Mouse (Mus musculus) G1E (cell line): ENCODE results near the gene Macrod2. TPM values are rescaled to one million over a fixed set of nuclear protein-coding genes. Genes with fewer than 3 reads are reported as not detected.

Experiments used
- ATAC-seq: 2 replicates; pipeline ENCODE4 v1.8.0; 2016; ENCODE audit warnings: mild to moderate bottlenecking; ENCODE audit not compliant: insufficient number of reproducible peaks, poor library complexity, low FRiP score, severe bottlenecking; ENCODE audit errors: extremely low read depth
- DNase-seq: peaks from one replicate; pipeline ENCODE4 v3.0.0; 2012; ENCODE audit warnings: low spot score
- H3K27me3 ChIP-seq: 2 replicates; pipeline ENCODE4 v1.6.1; 2012; ENCODE audit warnings: mild to moderate bottlenecking, low read length, inconsistent platforms; ENCODE audit not compliant: insufficient read depth
- H3K36me3 ChIP-seq: replicated peaks from 2 replicates; pipeline ENCODE3; 2012; ENCODE audit warnings: mild to moderate bottlenecking, inconsistent platforms
- H3K4me1 ChIP-seq: 2 replicates; pipeline ENCODE4 v1.6.1; 2012; ENCODE audit warnings: low read depth, low read length, inconsistent platforms, mixed read lengths; ENCODE audit not compliant: insufficient read depth
- H3K4me3 ChIP-seq: 2 replicates; pipeline ENCODE4 v1.5.1; 2012; ENCODE audit warnings: low read depth, mild to moderate bottlenecking, inconsistent platforms, low read length, moderate library complexity, mixed read lengths
- H3K9me3 ChIP-seq: replicated peaks from 2 replicates; pipeline ENCODE4 v1.6.1; 2012; ENCODE audit warnings: inconsistent platforms
- CTCF ChIP-seq: IDR thresholded peaks from 2 replicates; pipeline ENCODE4 v1.5.1; 2012; ENCODE audit warnings: low read depth, low read length, inconsistent platforms, mixed read lengths
- GATA1 ChIP-seq: IDR thresholded peaks from 2 replicates; pipeline ENCODE4 v1.6.1; 2012; ENCODE audit warnings: borderline replicate concordance, low read length, inconsistent platforms, mixed read lengths
- GATA2 ChIP-seq: IDR thresholded peaks from 2 replicates; pipeline ENCODE4 v1.6.1; 2012; ENCODE audit warnings: low read depth, low read length, inconsistent platforms, borderline replicate concordance
- POLR2AphosphoS5 ChIP-seq: IDR thresholded peaks from 2 replicates; pipeline ENCODE4 v1.6.1; 2012; ENCODE audit warnings: low read depth, low read length, inconsistent platforms; ENCODE audit not compliant: insufficient replicate concordance
- TAL1 ChIP-seq: conservative IDR thresholded peaks from 2 replicates; pipeline ENCODE4 v1.6.1; 2012; ENCODE audit warnings: low read depth, low read length, inconsistent platforms, mixed read lengths
- polyA plus RNA-seq: library from polyadenylated mRNA; stranded (reverse); fragments of >175 nt; gene quantifications from 2 replicates; pipeline ENCODE4 v1.2.3, GENCODE M21; 2012
- total RNA-seq, 2 experiments: library from RNA; stranded (forward) in 1 of 2; stranded (reverse) in 1 of 2; fragments of 200-1000 nt in 1 of 2; fragments of >200 nt in 1 of 2; fragmentation: Nextera tagmentation in 1 of 2; gene quantifications; 2 replicates each; pipeline ENCODE4 v1.2.3; 2014 to 2017

Gene Macrod2
- total and polyA plus RNA-seq, 3 experiments, result 0.38 TPM; not detected in 2

- Histone ChIP-seq H3K4me3 (no peak overlapping the region), H3K36me3 (no peaks in the 10 kb centered on the region), H3K4me1 (no peaks in the 10 kb centered on the region), H3K9me3 (no peaks in the 10 kb centered on the region), H3K27me3 (no peaks in the 10 kb centered on the region)
- no peak for ATAC-seq
- no peak for DNase-seq
- TF ChIP-seq GATA2, result no peak
- no peak for TF ChIP-seq CTCF
- TF ChIP-seq TAL1, result no peak
- TF ChIP-seq GATA1, result no peak
- no peak for TF ChIP-seq POLR2AphosphoS5
These were observed 564.1 kb downstream of the Macrod2 start for GRCm38 (mm10) chr2:140959246-140959645.

- TF ChIP-seq TAL1, result no peak
- no peak for TF ChIP-seq GATA1
- TF ChIP-seq POLR2AphosphoS5, result no peak
- TF ChIP-seq GATA2, result no peak
- TF ChIP-seq CTCF, result no peak
- ATAC-seq (no peak), DNase-seq (no peak)
- Histone ChIP-seq H3K27me3 (no peaks in the 10 kb centered on the region), H3K4me1 (no peaks in the 10 kb centered on the region), H3K36me3 (no peaks in the 10 kb centered on the region), H3K4me3 (no peak overlapping the region), H3K9me3 (no peaks in the 10 kb centered on the region)
These were observed 575.1 kb downstream of the Macrod2 start for GRCm38 (mm10) chr2:140970181-140970580.

- Histone ChIP-seq H3K4me3 (no peak overlapping the region), H3K9me3 (no peaks in the 10 kb centered on the region), H3K36me3 (no peaks in the 10 kb centered on the region), H3K27me3 (no peaks in the 10 kb centered on the region), H3K4me1 (no peaks in the 10 kb centered on the region)
- TF ChIP-seq CTCF (no peak), GATA1 (no peak), TAL1 (no peak), GATA2 (no peak), POLR2AphosphoS5 (no peak)
- no peak for ATAC-seq
- DNase-seq, result no peak
These were observed 576.7 kb downstream of the Macrod2 start for GRCm38 (mm10) chr2:140971845-140972244.

GRCm38 (mm10) chr2:140985670-140986372 is 590.7 kb downstream of the Macrod2 start:
- TF ChIP-seq POLR2AphosphoS5, result no peak
- no peak for TF ChIP-seq GATA2
- no peak for TF ChIP-seq CTCF
- Histone ChIP-seq H3K36me3 (no peaks in the 10 kb centered on the region), H3K9me3 (peaks cover 3% of the 10 kb centered on the region; the same call in 1 of the 2 replicates), H3K4me1 (no peaks in the 10 kb centered on the region), H3K4me3 (no peak overlapping the region), H3K27me3 (no peaks in the 10 kb centered on the region)
- DNase-seq (no peak), ATAC-seq (no peak)

- H3K27me3 ChIP-seq, result no peaks in the 10 kb centered on the region
- TF ChIP-seq POLR2AphosphoS5, result no peak
- no peak for TF ChIP-seq GATA2
- TF ChIP-seq CTCF, result no peak
- TF ChIP-seq GATA1, result no peak
- no peak for TF ChIP-seq TAL1
- no peaks in the 10 kb centered on the region for H3K9me3 ChIP-seq
- no peak for DNase-seq
- no peak for ATAC-seq
- no peak overlapping the region for H3K4me3 ChIP-seq
- H3K36me3 ChIP-seq, result no peaks in the 10 kb centered on the region
- no peaks in the 10 kb centered on the region for H3K4me1 ChIP-seq
These were observed 608.7 kb downstream of the Macrod2 start for GRCm38 (mm10) chr2:141003846-141004245.

GRCm38 (mm10) chr2:141004326-141004725 is 609.2 kb downstream of the Macrod2 start:
- no peak for DNase-seq

More at GRCm38 (mm10) chr2:141004326-141004725, 609.2 kb downstream of the Macrod2 start:
- Histone ChIP-seq H3K27me3 (no peaks in the 10 kb centered on the region), H3K9me3 (no peaks in the 10 kb centered on the region), H3K36me3 (no peaks in the 10 kb centered on the region), H3K4me3 (no peak overlapping the region), H3K4me1 (no peaks in the 10 kb centered on the region)
- TF ChIP-seq POLR2AphosphoS5 (no peak), TAL1 (no peak), GATA1 (no peak), GATA2 (no peak), CTCF (no peak)
- ATAC-seq, result no peak
